Mouse (Mus musculus) lung, embryonic 14.5 days (tissue): ENCODE measurements at regions not wholly inside any gene's neighbourhood (a gene's known extent, or its start where the extent isn't known, plus 50 kb on each side); places are given as distances from the start of the nearest gene placed in this dataset.

Source experiments
- ATAC-seq: fragments of 200-750 bp; cut with Nextera tagmentation; 2 replicates; pipeline ENCODE4 v1.8.0; 2017; ENCODE audit warnings: mild to moderate bottlenecking, moderate TSS enrichment, moderate library complexity; ENCODE audit not compliant: insufficient read depth
- DNase-seq: peaks from one replicate; pipeline ENCODE4 v3.0.0-alpha.2; 2015
- H3K27ac ChIP-seq: fragments of 300-500 bp; sonication (generic); 2 replicates; pipeline ENCODE4 v1.5.1; 2014; ENCODE audit warnings: low read depth, mild to moderate bottlenecking, moderate library complexity
- H3K27me3 ChIP-seq: fragments of 300-500 bp; sonication (generic); 2 replicates; pipeline ENCODE4 v1.6.1; 2014; ENCODE audit warnings: low read length, control low read depth; ENCODE audit not compliant: insufficient read depth
- H3K36me3 ChIP-seq: fragments of 300-500 bp; sonication (generic); 2 replicates; pipeline ENCODE4 v1.6.1; 2014; ENCODE audit warnings: control low read depth; ENCODE audit not compliant: insufficient read depth
- H3K4me1 ChIP-seq: fragments of 300-500 bp; sonication (generic); 2 replicates; pipeline ENCODE4 v1.6.1; 2014; ENCODE audit warnings: antibody characterized with exemption, control low read depth; ENCODE audit not compliant: insufficient read depth
- H3K4me2 ChIP-seq: fragments of 300-500 bp; sonication (generic); 2 replicates; pipeline ENCODE4 v1.6.1; 2014; ENCODE audit warnings: mild to moderate bottlenecking
- H3K4me3 ChIP-seq: fragments of 300-500 bp; sonication (generic); 2 replicates; pipeline ENCODE4 v1.5.1; 2014; ENCODE audit warnings: low read depth, low read length
- H3K9ac ChIP-seq: fragments of 300-500 bp; sonication (generic); 2 replicates; pipeline ENCODE4 v1.6.1; 2014
- H3K9me3 ChIP-seq: fragments of 300-500 bp; sonication (generic); 2 replicates; pipeline ENCODE4 v1.6.1; 2016; ENCODE audit warnings: low read depth, low read length, control low read depth
- CTCF ChIP-seq: IDR thresholded peaks from 2 replicates; pipeline ENCODE4 v1.5.1; 2016; ENCODE audit warnings: antibody characterized with exemption, low read depth
- WGBS: fragments of 180-500 bp; shearing (Covaris S2); extraction: QIAGEN DNeasy Blood & Tissue Kit; methylation state at CpG from one replicate; pipeline ENCODE4 v1.1.7; 2014; 5-methylcytosine and 5-hydroxymethylcytosine counted together

DNA sequence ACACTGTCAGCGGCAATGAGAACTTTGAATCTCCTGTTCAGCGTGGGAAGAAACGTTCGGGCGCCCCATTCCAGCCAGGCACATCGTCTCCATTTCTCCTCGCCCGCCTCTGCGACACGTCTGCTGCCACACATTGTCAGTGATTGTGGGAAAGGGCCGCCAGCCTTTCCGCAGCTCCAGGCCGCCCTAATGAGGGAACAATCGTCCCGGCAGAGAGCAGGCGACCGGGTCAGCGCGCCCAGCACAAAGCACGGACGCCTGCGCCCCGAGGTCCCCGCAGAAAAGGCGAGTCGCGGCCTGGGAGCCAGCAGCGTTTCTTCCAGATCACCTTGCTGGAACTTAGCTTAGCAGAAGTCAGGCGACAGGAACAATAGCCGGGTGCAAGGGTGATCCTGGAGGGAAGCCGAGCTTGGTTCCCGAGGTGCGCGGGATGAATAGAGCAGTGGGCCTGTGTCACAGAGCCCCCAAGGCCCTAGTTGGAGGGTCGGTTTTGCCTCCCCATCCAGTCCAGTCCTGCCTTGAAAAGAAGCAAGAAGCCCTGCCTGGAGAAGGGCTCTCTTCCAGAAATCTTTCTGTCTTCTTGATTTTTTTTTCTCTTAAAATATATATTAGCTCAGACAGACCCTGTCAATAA, 203.8 kb upstream of the Pou3f3 start:
- Histone ChIP-seq H3K9ac (peak overlapping the region; percentile 35), H3K4me1 (peaks cover 4% of the 10 kb centered on the region; the same call in 1 of the 2 replicates), H3K9me3 (no peaks in the 10 kb centered on the region), H3K4me2 (peak overlapping the region; percentile 66), H3K27ac (no peak overlapping the region), H3K27me3 (peaks cover 11% of the 10 kb centered on the region), H3K4me3 (peak overlapping the region; percentile 31), H3K36me3 (no peaks in the 10 kb centered on the region)
- TF ChIP-seq CTCF, result no peak
- peak; percentile 44 for DNase-seq
- WGBS, result 4% methylated on average over 35 of the region's 35 CpGs
- 0 out of 2 replicates have a peak, but pooled peaks have one; percentile 19 for ATAC-seq

DNA sequence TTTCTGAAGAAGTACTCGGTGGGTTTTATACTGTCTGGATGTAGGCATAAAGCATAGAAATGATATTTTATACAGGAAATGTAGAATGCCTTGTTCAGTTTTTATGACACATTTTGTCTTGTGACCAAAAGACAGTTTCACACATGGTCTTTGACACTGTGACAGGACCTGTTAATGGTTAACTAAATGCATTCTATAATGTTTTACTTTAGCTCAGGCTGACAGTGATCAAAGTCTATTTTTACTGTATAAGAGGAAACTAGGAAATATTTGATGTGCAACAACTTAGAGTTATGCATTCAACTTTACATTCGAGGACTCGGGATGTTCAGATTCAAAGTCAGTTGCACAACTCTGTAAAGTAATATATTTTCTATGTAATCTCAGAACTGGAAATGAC, 199.5 kb upstream of the Pou3f3 start:
- 62% methylated on average over 3 of the region's 3 CpGs for WGBS
- H3K27ac ChIP-seq, result no peak overlapping the region
- DNase-seq, result no peak

DNA sequence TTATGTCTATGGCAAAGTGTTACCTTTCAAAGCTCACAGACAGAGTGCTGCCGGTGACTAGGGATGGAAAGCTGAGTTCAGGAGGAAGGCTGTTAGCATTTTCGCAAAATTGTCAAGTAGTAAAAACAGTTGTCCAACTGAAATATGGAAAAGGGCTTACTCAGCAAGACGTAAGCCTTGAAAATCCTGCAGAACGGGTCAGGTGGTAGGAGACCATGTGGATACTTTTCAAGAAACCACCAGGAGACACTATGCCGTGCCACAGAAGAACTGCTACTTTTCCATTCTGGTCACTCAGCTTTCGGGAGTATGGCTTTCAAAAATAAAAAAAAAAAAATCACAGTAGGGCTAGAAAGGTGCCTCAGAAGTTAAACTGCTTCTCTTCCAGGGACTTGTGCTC, 199.1 kb upstream of the Pou3f3 start:
- H3K4me1 ChIP-seq, result no peaks in the 10 kb centered on the region
- no peak overlapping the region for H3K9ac ChIP-seq
- no peak overlapping the region for H3K4me2 ChIP-seq
- no peak overlapping the region for H3K4me3 ChIP-seq
- WGBS, result 41% methylated on average over 6 of the region's 6 CpGs
- H3K9me3 ChIP-seq, result no peaks in the 10 kb centered on the region
- H3K27me3 ChIP-seq, result peaks cover 7% of the 10 kb centered on the region
- no peak for DNase-seq
- no peak overlapping the region for H3K27ac ChIP-seq
- TF ChIP-seq CTCF, result no peak
- no peaks in the 10 kb centered on the region for H3K36me3 ChIP-seq
- ATAC-seq, result no peak

More for the DNA sequence above, 199.5 kb upstream of the Pou3f3 start:
- no peak overlapping the region for H3K9ac ChIP-seq
- peaks cover 11% of the 10 kb centered on the region for H3K27me3 ChIP-seq
- peaks cover 4% of the 10 kb centered on the region; the same call in 1 of the 2 replicates for H3K4me1 ChIP-seq
- H3K4me3 ChIP-seq, result no peak overlapping the region
- no peaks in the 10 kb centered on the region for H3K9me3 ChIP-seq
- no peak overlapping the region for H3K4me2 ChIP-seq
- no peak for ATAC-seq
- H3K36me3 ChIP-seq, result no peaks in the 10 kb centered on the region
- no peak for TF ChIP-seq CTCF

DNA sequence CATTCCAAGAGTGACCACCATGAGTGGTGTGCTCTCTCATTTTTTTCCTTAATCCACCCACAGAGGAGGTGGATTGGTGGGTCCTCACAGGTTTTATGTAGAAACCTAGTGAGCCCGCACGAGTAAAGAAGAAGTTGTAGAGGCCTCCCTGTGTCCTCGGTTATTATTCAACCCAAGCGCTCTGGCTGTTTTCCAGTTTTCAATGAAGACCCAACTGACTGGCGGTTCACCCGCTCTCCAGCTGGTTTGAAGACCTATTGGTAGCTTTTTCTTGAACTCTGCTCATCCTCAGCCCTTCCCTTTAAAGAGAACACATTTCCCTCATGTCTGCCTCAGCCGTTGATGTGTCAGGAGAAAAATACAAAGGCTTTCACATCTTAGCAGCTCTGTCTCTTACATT, 196.7 kb upstream of the Pou3f3 start:
- no peak for DNase-seq
- Histone ChIP-seq H3K4me3 (no peak overlapping the region), H3K9ac (no peak overlapping the region), H3K4me1 (no peaks in the 10 kb centered on the region), H3K9me3 (no peaks in the 10 kb centered on the region), H3K36me3 (no peaks in the 10 kb centered on the region), H3K27ac (no peak overlapping the region), H3K4me2 (no peak overlapping the region), H3K27me3 (no peaks in the 10 kb centered on the region)
- no peak for ATAC-seq
- 73% methylated on average over 7 of the region's 7 CpGs for WGBS
- TF ChIP-seq CTCF, result no peak

DNA sequence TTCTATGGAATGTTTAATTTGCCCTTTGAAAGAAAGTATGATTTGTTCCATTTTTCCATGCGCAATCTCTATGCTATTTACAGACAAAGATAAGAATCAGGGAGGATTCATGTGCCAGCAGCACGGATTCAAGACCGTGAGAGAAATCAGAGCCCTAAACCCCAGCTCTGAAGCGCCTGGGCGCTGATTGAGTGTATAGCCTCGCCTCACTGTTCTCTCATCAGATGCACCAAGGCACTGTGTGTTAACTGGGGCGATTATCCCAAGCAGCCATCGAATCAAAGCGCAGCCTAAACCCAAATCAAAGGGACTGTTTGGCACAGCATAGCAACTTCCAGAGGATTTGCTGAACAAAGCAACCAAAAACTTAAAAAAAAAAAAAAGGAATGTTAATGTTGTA, 191.1 kb upstream of the Pou3f3 start:
- 66% methylated on average over 9 of the region's 9 CpGs for WGBS
- no peaks in the 10 kb centered on the region for H3K4me1 ChIP-seq
- DNase-seq, result no peak

DNA sequence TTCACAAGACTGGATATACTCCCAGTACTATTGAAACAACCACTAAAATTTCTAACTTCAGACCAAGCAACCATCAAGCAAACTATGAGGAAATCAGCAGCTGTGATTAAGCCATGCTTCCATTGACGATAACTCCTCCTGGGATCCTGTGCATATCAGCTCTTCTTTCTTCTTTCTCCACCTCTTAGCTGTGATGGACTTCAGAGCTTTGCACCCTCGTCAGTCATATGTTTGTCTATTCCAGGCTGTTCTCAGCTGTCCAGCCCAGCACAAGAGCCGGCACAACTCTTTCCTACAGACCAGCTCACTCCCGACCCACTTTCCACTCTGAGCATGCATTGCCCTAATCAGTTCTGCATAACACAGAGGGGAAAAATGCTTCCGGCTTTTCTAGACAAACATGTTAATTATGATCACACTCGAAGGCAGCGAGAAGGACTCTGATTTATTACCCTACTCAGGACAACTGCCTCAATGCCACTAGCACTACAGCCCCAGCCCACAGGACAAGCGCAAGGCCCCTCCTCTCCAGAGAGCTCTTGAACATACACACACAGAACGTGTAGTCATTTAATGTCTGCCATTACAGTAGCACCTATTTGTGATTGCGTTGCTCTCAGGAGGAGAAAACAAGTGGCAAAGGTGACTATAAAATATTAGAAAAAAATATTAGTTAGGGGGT, 190.4 kb upstream of the Pou3f3 start:
- Histone ChIP-seq H3K9ac (no peak overlapping the region), H3K4me1 (no peaks in the 10 kb centered on the region), H3K4me3 (no peak overlapping the region), H3K27me3 (no peaks in the 10 kb centered on the region), H3K27ac (no peak overlapping the region), H3K9me3 (no peaks in the 10 kb centered on the region), H3K36me3 (no peaks in the 10 kb centered on the region), H3K4me2 (no peak overlapping the region)
- WGBS, result 62% methylated on average over 10 of the region's 10 CpGs
- TF ChIP-seq CTCF, result no peak
- DNase-seq (no peak), ATAC-seq (no peak)

More for the DNA sequence above, 191.1 kb upstream of the Pou3f3 start:
- no peaks in the 10 kb centered on the region for H3K27me3 ChIP-seq
- H3K4me2 ChIP-seq, result no peak overlapping the region
- H3K9ac ChIP-seq, result no peak overlapping the region
- no peak overlapping the region for H3K4me3 ChIP-seq
- H3K9me3 ChIP-seq, result no peaks in the 10 kb centered on the region
- ATAC-seq, result no peak
- TF ChIP-seq CTCF, result no peak
- H3K36me3 ChIP-seq, result no peaks in the 10 kb centered on the region
- H3K27ac ChIP-seq, result no peak overlapping the region

DNA sequence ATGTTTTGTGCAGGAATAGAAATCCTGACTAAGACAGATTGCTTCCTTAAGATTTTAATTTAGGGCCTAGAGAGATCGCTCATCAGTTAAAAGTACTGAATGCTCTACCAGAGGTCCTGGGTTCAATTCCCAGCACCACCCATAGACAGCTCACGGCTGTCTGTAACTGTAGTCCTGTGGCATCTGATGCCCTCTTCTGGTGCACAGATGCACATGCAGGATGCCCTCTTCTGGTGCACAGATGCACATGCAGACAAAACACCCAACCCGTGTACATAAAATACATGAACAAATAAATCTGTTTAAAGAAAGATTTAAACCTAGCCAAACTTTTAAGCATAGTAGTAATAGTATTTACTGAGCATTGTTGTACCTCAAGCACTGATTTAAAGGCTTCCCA, 181.2 kb upstream of the Pou3f3 start:
- ATAC-seq (no peak), DNase-seq (no peak)
- Histone ChIP-seq H3K4me3 (no peak overlapping the region), H3K9me3 (no peaks in the 10 kb centered on the region), H3K27me3 (no peaks in the 10 kb centered on the region), H3K27ac (no peak overlapping the region), H3K4me1 (no peaks in the 10 kb centered on the region), H3K4me2 (no peak overlapping the region), H3K36me3 (no peaks in the 10 kb centered on the region), H3K9ac (no peak overlapping the region)
- WGBS, result 93% methylated on average over 3 of the region's 3 CpGs
- peak; percentile 31; the same call in 1 of the 2 replicates for TF ChIP-seq CTCF
